In genomic region chr7:25073924-25074323, GRCm38 (mm10) we compare ENCODE assay signal across 9 mouse cellular contexts. TPM values are rescaled to one million over a fixed set of nuclear protein-coding genes. Genes with fewer than 3 reads are reported as not detected.
DNase-seq lines count a peak whose midpoint lies in the region.
"Had no signal": no experiment of that assay in that cellular context is flagged by ENCODE, and none has a peak within 500 bp of the region (broad histone marks: within the 10 kb centered on the region; RNA-seq: fewer than 3 reads in every experiment).

No protein-coding gene starts in this region.

- H3K4me3 ChIP-seq in hindbrain, embryonic 10.5 days = no peak overlapping the region
- H3K4me3 ChIP-seq in limb, embryonic 10.5 days = 0 out of 2 replicates have a peak overlapping the region, but pooled peaks have one; percentile 81

- H3K4me1 ChIP-seq in hindbrain, embryonic 10.5 days (replicated peaks) = peaks cover 88% of the 10 kb centered on the region
- peaks cover 81% of the 10 kb centered on the region for H3K4me1 ChIP-seq in limb, embryonic 10.5 days

- H3K27me3 ChIP-seq in hindbrain, embryonic 10.5 days (ENCODE audit: insufficient read depth, poor library complexity, severe bottlenecking) = no peaks in the 10 kb centered on the region
- no peaks in the 10 kb centered on the region for H3K27me3 ChIP-seq in limb, embryonic 10.5 days (ENCODE audit: low read depth, poor library complexity, severe bottlenecking)

- 85% methylated on average over 8 of the region's 8 CpGs for WGBS in hindbrain, embryonic 10.5 days
- WGBS in limb, embryonic 10.5 days = 85% methylated on average over 8 of the region's 8 CpGs

- H3K9me3 ChIP-seq in hindbrain, embryonic 10.5 days = no peaks in the 10 kb centered on the region
- no peaks in the 10 kb centered on the region for H3K9me3 ChIP-seq in limb, embryonic 10.5 days (replicated peaks)

- DNase-seq in right cerebral cortex, adult 18-20 months = peak; percentile 73
- no peak for DNase-seq in right cerebral cortex, postnatal 4 days
- no peak for DNase-seq in hindbrain, embryonic 10.5 days (ENCODE audit: low spot score)
- no peak for DNase-seq in limb, embryonic 10.5 days (ENCODE audit: low spot score)
- DNase-seq in telencephalon, adult 2 months (ENCODE audit: low read depth, low spot score) = peak; percentile 86
- no peak for DNase-seq in retina, postnatal 1 day
- DNase-seq in heart, postnatal 4 days = no peak
- DNase-seq: kidney, adult 18-20 months; lung, postnatal 36 days had no signal

- peak overlapping the region; percentile 93; the same call in 1 of the 2 replicates for H3K27ac ChIP-seq in hindbrain, embryonic 10.5 days
- H3K27ac ChIP-seq in limb, embryonic 10.5 days = peak overlapping the region; percentile 96

- peaks cover 1% of the 10 kb centered on the region; the same call in 1 of the 2 replicates for H3K36me3 ChIP-seq in hindbrain, embryonic 10.5 days
- H3K36me3 ChIP-seq in limb, embryonic 10.5 days = peaks cover 7% of the 10 kb centered on the region

RNA-seq across cellular contexts. Expression of gene Zfp574, which starts 1.6 kb away (rescaled TPM):
- 44.4 and 45.9 TPM in 2 replicates for polyA plus RNA-seq in hindbrain, embryonic 10.5 days (2016; fragmentation: Nextera tagmentation; extraction: Ambion mirVana)
- polyA plus RNA-seq in limb, embryonic 10.5 days (2016; fragmentation: Nextera tagmentation; extraction: Ambion mirVana) = 44.1 and 48.3 TPM in 2 replicates
- 10 to 100 TPM; 13.5 to 16.3 TPM for total RNA-seq in heart, postnatal 4 days (2021)

RNA-seq across cellular contexts. Expression of gene Grik5, which starts 1.8 kb away (rescaled TPM):
- polyA plus RNA-seq in hindbrain, embryonic 10.5 days (2016; fragmentation: Nextera tagmentation; extraction: Ambion mirVana) = 5.5 and 7.9 TPM in 2 replicates
- polyA plus RNA-seq in limb, embryonic 10.5 days (2016; fragmentation: Nextera tagmentation; extraction: Ambion mirVana) = 5.4 and 8.7 TPM in 2 replicates
- total RNA-seq in heart, postnatal 4 days (2021) = 10 to 100 TPM; 14.0 to 15.7 TPM

Comparison
In these comparisons a context has a peak if more than half of its experiments do, and no peak if none do; other contexts are left out.
1. DNase-seq: peak in right cerebral cortex, adult 18-20 months (single experiment) and telencephalon, adult 2 months (single experiment); none in right cerebral cortex, postnatal 4 days (single experiment), hindbrain, embryonic 10.5 days (single experiment), limb, embryonic 10.5 days (single experiment), retina, postnatal 1 day (single experiment) and heart, postnatal 4 days (single experiment).